Mouse (Mus musculus): ENCODE measurements at regions not wholly inside any gene's neighbourhood (a gene's known extent, or its start where the extent isn't known, plus 50 kb on each side); places are given as distances from the start of the nearest gene placed in this dataset.

DNA sequence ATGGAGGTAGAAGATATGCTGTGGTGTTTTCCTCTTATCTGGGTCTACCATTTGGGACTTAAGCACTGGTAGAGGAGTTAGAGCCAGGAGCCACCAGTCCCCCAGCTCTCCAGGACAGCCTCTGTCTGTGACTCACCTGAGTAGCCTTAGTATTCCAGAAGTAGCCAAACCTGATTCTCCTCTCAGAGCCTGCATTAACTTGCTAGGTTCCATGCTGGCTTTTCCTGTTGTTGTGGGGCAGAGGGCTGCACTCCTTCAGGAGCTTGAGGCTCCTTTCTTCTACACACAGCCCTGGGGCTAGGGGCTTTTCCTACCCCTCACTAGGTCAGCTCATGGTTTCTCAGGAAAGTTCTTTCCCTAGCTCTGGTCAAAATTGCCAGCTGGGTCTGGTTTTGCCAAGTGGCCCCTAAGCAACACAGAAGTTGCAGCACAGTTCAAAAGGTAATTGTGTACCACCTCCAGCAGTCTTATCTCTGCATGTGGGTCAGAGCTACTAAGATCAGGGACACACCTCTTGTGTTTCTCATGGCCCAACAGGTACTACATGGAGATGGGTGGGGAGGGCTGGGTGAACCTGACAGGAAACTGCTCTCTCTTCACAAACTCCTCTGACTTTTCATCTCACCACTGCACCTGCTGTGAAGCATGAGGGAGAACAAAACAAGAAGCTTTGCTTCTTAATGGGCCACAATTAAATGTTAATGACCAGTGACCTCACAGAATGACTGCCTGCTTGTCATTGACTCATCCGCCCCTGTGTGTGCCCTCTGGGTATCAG is 129.7 kb upstream of the Shh start:
- in situ Hi-C loops (cut with MboI; ENCODE audit: low pct_ligation_motif_present, low pct_unique_long_range_greater_than_20kb, low sequenced_read_pairs) (no loop called here), dilution Hi-C loops (cut with MboI; ENCODE audit: extremely low pct_ligation_motif_present, extremely low pct_unique_long_range_greater_than_20kb, low sequenced_read_pairs) (no loop called here)
- no peak overlapping the region for H3K27ac ChIP-seq (ENCODE audit: insufficient read depth, low read depth)
- no peaks in the 10 kb centered on the region for H3K79me2 ChIP-seq (replicated peaks; ENCODE audit: control insufficient read depth, extremely low read depth, insufficient read depth, poor library complexity, severe bottlenecking)
- H3K9ac ChIP-seq (ENCODE audit: insufficient read depth, low read depth), result no peak overlapping the region
- H3K4me2 ChIP-seq (ENCODE audit: insufficient read depth, low read depth, poor library complexity, severe bottlenecking), result no peak overlapping the region
- H3K36me3 ChIP-seq (replicated peaks in 1 of 2; ENCODE audit: control insufficient read depth in 1 of 2, insufficient read depth in 1 of 2, low read length in 1 of 2), result no peaks in the 10 kb centered on the region
- peaks cover 3% of the 10 kb centered on the region for H3K27me3 ChIP-seq (replicated peaks)
- H3K4me1 ChIP-seq (ENCODE audit: control insufficient read depth in 1 of 2, insufficient read depth in 2 of 2), result no peaks in the 10 kb centered on the region
- no peak overlapping the region for H3K4me3 ChIP-seq (replicated peaks in 1 of 3; ENCODE audit: low read depth in 2 of 3, low read length in 2 of 3, poor library complexity in 1 of 3)
- no peaks in the 10 kb centered on the region for H3K9me3 ChIP-seq (replicated peaks; ENCODE audit: low read length)
- TF ChIP-seq EP300 (IDR thresholded peaks at IDR 0.05; ENCODE audit: low read length) (no peak), E2F4 (IDR thresholded peaks at IDR 0.05; ENCODE audit: insufficient replicate concordance, low read depth, low read length) (no peak), ELF1 (IDR thresholded peaks at IDR 0.05; ENCODE audit: low read depth, low read length) (no peak), MAZ (IDR thresholded peaks at IDR 0.05; ENCODE audit: low read depth, low read length) (no peak), SIN3A (IDR thresholded peaks at IDR 0.05; ENCODE audit: low read length) (no peak), TCF12 (IDR thresholded peaks at IDR 0.05; ENCODE audit: low read depth, low read length) (no peak), CTCF (conservative IDR thresholded peaks at IDR 0.05 in 1 of 2, IDR thresholded peaks at IDR 0.05 in 1 of 2; ENCODE audit: low read depth in 2 of 2, low read length in 2 of 2) (no peak), USF1 (IDR thresholded peaks at IDR 0.05; ENCODE audit: low read depth, low read length) (no peak), JUND (conservative IDR thresholded peaks at IDR 0.05; ENCODE audit: low read depth, low read length) (no peak), HCFC1 (IDR thresholded peaks at IDR 0.05; ENCODE audit: low read depth, low read length) (no peak), MEF2A (IDR thresholded peaks at IDR 0.05; ENCODE audit: borderline replicate concordance, low read depth, low read length) (no peak), PAX5 (IDR thresholded peaks at IDR 0.05; ENCODE audit: low read length) (no peak)
- no peak for DNase-seq (ENCODE audit: extremely low read depth)

DNA sequence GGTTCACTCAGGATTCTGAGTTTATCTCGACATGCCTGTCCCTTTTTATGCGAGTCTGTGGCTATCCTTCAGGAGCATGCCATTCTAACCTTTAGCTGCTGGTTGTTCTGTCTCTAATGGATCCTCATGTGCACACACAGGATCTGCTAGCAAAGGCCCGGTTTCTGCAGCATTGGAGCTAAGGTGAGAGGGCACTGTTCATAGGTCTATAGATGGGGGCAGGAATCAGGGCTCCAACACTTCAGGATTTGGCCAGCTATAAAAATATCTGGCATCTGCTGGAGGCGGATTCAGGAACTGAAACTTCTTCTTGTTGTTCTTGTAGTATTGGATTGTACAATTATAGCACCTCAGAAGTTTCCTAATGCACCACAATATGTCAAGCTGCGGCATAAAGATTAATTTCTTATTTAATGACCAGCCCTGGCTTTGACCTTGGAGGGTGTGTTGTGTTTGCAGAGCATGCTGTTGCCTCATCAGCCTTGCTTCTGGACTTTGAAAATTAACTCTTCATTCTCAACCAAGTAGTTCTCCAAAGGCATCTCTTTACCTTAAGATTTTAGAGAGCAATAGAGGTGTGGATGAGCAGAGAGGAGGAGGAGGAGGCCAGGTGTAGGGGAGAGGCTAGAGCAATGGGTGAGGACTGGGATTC is 104.4 kb upstream of the Shh start:
- Histone ChIP-seq H3K27me3 (replicated peaks) (peaks cover 9% of the 10 kb centered on the region), H3K9ac (ENCODE audit: insufficient read depth, low read depth) (no peak overlapping the region), H3K9me3 (replicated peaks; ENCODE audit: low read length) (peaks cover 5% of the 10 kb centered on the region), H3K4me2 (ENCODE audit: insufficient read depth, low read depth, poor library complexity, severe bottlenecking) (no peak overlapping the region), H3K27ac (ENCODE audit: insufficient read depth, low read depth) (no peak overlapping the region), H3K79me2 (replicated peaks; ENCODE audit: control insufficient read depth, extremely low read depth, insufficient read depth, poor library complexity, severe bottlenecking) (no peaks in the 10 kb centered on the region), H3K4me3 (replicated peaks in 1 of 3; ENCODE audit: low read depth in 2 of 3, low read length in 2 of 3, poor library complexity in 1 of 3) (no peak overlapping the region), H3K36me3 (replicated peaks in 1 of 2; ENCODE audit: control insufficient read depth in 1 of 2, insufficient read depth in 1 of 2, low read length in 1 of 2) (no peaks in the 10 kb centered on the region), H3K4me1 (ENCODE audit: control insufficient read depth in 1 of 2, insufficient read depth in 2 of 2) (no peaks in the 10 kb centered on the region)
- in situ Hi-C loops (cut with MboI; ENCODE audit: low pct_ligation_motif_present, low pct_unique_long_range_greater_than_20kb, low sequenced_read_pairs) (no loop called here), dilution Hi-C loops (cut with MboI; ENCODE audit: extremely low pct_ligation_motif_present, extremely low pct_unique_long_range_greater_than_20kb, low sequenced_read_pairs) (no loop called here)
- DNase-seq (ENCODE audit: extremely low read depth), result no peak
- TF ChIP-seq ZKSCAN1 (IDR thresholded peaks at IDR 0.05; ENCODE audit: borderline replicate concordance, low read depth, low read length) (no peak), KAT2A (IDR thresholded peaks at IDR 0.05; ENCODE audit: insufficient replicate concordance, low read length) (no peak), SIN3A (IDR thresholded peaks at IDR 0.05; ENCODE audit: low read length) (no peak), E2F4 (IDR thresholded peaks at IDR 0.05; ENCODE audit: insufficient replicate concordance, low read depth, low read length) (no peak), MEF2A (IDR thresholded peaks at IDR 0.05; ENCODE audit: borderline replicate concordance, low read depth, low read length) (no peak), POLR2A (IDR thresholded peaks at IDR 0.05; ENCODE audit: low read depth, low read length) (no peak), CTCF (conservative IDR thresholded peaks at IDR 0.05 in 1 of 2, IDR thresholded peaks at IDR 0.05 in 1 of 2; ENCODE audit: low read depth in 2 of 2, low read length in 2 of 2) (no peak), MYC (IDR thresholded peaks at IDR 0.05; ENCODE audit: low read depth, low read length) (no peak), ZMIZ1 (IDR thresholded peaks at IDR 0.05; ENCODE audit: low read depth, low read length) (no peak), MAFK (IDR thresholded peaks at IDR 0.05; ENCODE audit: insufficient replicate concordance, low read length) (no peak), ZNF384 (IDR thresholded peaks at IDR 0.05; ENCODE audit: low read depth, low read length) (no peak), CHD1 (IDR thresholded peaks at IDR 0.05; ENCODE audit: low read depth, low read length) (no peak), ELF1 (IDR thresholded peaks at IDR 0.05; ENCODE audit: low read depth, low read length) (no peak), NRF1 (IDR thresholded peaks at IDR 0.05; ENCODE audit: low read depth, low read length) (no peak)
